Mouse (Mus musculus): ENCODE data around the gene Prcp. TPM values are rescaled to one million over a fixed set of nuclear protein-coding genes. Genes with fewer than 3 reads are reported as not detected.

The Prcp gene
- polyA plus RNA-seq (2015; fragmentation: Nextera tagmentation; extraction: Ambion mirVana), result 23.9 and 24.7 TPM in 2 replicates

DNA sequence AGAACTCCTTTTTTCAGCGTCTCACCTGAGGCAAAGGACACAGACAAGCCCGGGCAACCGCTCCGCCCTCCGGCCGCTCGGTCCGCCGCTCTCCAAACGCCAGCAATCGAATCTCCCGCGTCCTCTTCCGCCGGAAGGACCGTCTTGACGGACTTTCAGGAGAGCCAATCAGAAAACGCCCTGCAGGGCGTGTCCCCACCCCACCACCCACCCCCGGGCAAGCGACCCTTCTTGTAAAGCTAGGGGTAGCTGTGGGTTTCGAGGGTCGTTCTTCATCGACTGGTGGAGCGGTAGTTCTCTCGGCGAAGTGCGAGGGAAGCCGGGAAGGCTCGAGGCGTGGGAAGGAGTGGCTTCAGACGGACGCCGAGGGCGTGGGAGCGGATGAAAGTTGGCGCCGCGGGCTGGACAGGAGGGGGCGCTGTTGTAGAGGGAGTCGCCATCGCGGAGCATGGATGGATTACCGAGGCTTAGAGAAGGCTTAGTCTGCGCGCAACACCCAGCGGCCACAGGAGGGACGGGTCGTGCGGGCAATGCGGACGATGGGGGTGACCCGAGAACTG is at the start of gene Prcp, which contains the start of gene Ddias:
Gene Prcp, plus strand, starts transcription at position 355 of the 560 bp plus-strand sequence.
Gene Ddias, minus strand, starts transcription at position 132 of the 560 bp plus-strand sequence.
- H3K27ac ChIP-seq, result peak within 1 kb of the TSS; percentile 99
- no peaks in the 10 kb centered on the region for H3K36me3 ChIP-seq
- H3K27me3 ChIP-seq (replicated peaks), result no peaks in the 10 kb centered on the region
- peak; percentile 80 for ATAC-seq (ENCODE audit: insufficient read depth, low FRiP score, low read depth)
- H3K4me1 ChIP-seq, result peaks cover 12% of the 10 kb centered on the region
- H3K4me3 ChIP-seq (replicated peaks), result peak within 1 kb of the TSS; percentile 71
- H3K9me3 ChIP-seq, result no peaks in the 10 kb centered on the region
- H3K4me2 ChIP-seq, result peak within 1 kb of the TSS; percentile 77
- H3K9ac ChIP-seq, result peak within 1 kb of the TSS; percentile 51
- WGBS, result under 1% methylated on average over 53 of the region's 53 CpGs

DNA sequence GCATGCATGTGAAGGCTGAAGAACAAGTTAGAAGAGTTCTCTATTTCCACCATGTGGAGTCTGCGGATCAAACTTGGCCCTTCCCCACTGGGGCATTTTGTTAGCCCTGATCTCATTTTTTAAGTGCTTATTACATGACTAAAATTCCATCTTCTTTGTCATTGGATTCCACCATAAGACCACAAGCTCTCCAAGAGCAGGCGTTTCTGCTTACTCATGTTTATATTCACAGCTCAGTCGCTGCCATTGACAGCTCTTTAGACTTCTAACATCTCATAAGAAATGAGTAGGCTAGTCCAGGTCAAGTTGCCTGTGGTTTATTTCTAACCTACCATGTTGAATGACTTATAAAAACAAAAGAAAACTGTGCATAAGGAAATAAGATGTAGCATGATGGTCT is 48.0 kb upstream of the Prcp start:
- H3K4me3 ChIP-seq (replicated peaks), result no peak overlapping the region
- H3K27me3 ChIP-seq (replicated peaks), result no peaks in the 10 kb centered on the region
- peaks cover 11% of the 10 kb centered on the region; the same call in 1 of the 2 replicates for H3K4me1 ChIP-seq
- H3K9ac ChIP-seq, result no peak overlapping the region
- no peaks in the 10 kb centered on the region for H3K9me3 ChIP-seq
- no peak for ATAC-seq (ENCODE audit: insufficient read depth, low FRiP score, low read depth)
- 62% methylated on average over 3 of the region's 3 CpGs for WGBS
- no peaks in the 10 kb centered on the region for H3K36me3 ChIP-seq
- H3K27ac ChIP-seq, result no peak overlapping the region
- no peak overlapping the region for H3K4me2 ChIP-seq

DNA sequence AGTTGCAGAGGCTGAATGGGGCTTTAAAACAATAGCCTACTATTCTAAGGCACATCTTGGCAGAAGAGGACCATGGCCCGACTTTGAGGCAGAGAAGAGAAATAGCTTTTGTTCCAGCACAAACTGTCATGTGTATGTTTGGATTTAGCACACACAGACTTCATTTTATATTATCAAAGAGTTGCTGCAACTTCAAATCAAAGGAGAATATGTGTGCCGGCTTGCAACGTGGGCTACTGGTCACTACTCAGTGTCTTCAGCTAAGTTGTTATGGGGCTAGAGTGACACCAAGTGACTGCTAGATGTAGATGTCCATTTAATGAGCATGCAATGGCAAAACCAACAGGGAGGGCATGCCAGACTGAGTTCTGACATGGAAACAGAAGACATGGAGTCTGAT is 46.3 kb upstream of the Prcp start:
- Histone ChIP-seq H3K4me1 (peaks cover 5% of the 10 kb centered on the region; the same call in 1 of the 2 replicates), H3K4me2 (no peak overlapping the region), H3K4me3 (replicated peaks) (no peak overlapping the region), H3K9ac (no peak overlapping the region), H3K27ac (no peak overlapping the region), H3K9me3 (no peaks in the 10 kb centered on the region), H3K27me3 (replicated peaks) (no peaks in the 10 kb centered on the region), H3K36me3 (no peaks in the 10 kb centered on the region)
- no peak for ATAC-seq (ENCODE audit: insufficient read depth, low FRiP score, low read depth)
- WGBS, result 51% methylated on average over 3 of the region's 3 CpGs

DNA sequence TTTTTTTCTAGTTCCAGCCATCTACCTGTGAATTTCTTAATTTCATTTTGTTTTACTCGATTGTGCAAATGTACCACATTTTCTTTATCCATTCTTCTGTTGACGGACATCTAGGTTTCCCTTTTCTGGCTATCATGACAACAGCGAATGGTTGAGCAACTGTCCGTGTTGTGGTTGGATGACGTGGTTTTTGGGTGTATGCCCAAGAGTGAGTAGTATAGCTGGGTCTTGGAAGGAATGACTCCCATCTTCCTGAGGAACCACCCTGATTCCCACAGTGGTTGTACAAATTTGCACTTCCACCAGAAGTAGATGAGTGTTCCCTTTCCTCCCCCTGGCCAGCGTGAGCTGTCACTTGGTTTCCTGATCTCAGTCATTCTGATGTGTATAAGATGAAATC is 41.9 kb upstream of the Prcp start:
- 88% methylated on average over 6 of the region's 6 CpGs for WGBS
- Histone ChIP-seq H3K4me1 (no peaks in the 10 kb centered on the region), H3K4me3 (replicated peaks) (no peak overlapping the region), H3K36me3 (no peaks in the 10 kb centered on the region), H3K9ac (no peak overlapping the region), H3K27me3 (replicated peaks) (no peaks in the 10 kb centered on the region), H3K9me3 (no peaks in the 10 kb centered on the region), H3K4me2 (no peak overlapping the region), H3K27ac (no peak overlapping the region)
- no peak for ATAC-seq (ENCODE audit: insufficient read depth, low FRiP score, low read depth)

DNA sequence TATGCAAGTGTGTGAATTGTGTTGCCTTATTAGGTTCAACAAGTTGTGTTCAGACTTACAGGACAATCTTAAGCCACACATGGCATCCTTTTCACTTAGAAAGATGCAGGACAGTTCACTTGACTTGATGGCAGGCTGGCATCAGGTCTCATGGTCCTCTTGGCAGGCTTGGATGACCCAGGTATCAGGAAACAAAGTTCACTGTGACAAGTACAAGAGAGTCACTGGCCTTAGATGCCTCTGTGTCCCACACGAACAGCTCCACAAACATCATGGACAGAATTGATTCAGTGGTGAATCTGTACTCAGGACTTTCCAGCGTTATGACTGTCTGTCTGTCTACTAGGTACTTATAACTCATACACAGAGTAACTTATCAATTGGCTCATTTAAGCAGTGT is 39.9 kb upstream of the Prcp start:
- H3K4me3 ChIP-seq (replicated peaks), result no peak overlapping the region
- no peaks in the 10 kb centered on the region for H3K4me1 ChIP-seq
- H3K27me3 ChIP-seq (replicated peaks), result no peaks in the 10 kb centered on the region
- no peaks in the 10 kb centered on the region for H3K36me3 ChIP-seq
- H3K9ac ChIP-seq, result no peak overlapping the region
- no peak overlapping the region for H3K27ac ChIP-seq
- 81% methylated on average over 2 of the region's 2 CpGs for WGBS
- H3K9me3 ChIP-seq, result no peaks in the 10 kb centered on the region
- H3K4me2 ChIP-seq, result no peak overlapping the region
- ATAC-seq (ENCODE audit: insufficient read depth, low FRiP score, low read depth), result no peak

DNA sequence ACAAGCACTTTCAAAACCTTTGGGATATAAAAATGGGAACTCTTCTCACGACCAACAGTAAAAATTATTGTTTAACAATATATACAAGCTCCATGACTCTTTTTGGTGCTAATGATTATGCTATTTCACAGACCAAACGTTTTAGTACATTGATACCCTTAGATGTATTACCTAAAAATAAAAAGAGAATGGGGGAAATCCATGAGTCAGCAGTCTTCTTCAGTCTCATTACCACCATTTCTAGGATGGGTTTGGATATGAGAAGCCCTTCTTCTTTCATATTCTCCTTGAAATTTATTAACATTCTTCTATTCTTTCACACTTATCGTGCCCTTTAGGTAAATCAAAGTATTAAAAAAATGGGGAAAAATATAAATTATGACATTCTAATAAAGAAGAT is 37.8 kb upstream of the Prcp start:
- Histone ChIP-seq H3K9ac (no peak overlapping the region), H3K4me3 (replicated peaks) (no peak overlapping the region), H3K9me3 (no peaks in the 10 kb centered on the region), H3K27ac (no peak overlapping the region), H3K4me1 (no peaks in the 10 kb centered on the region), H3K36me3 (no peaks in the 10 kb centered on the region), H3K4me2 (no peak overlapping the region), H3K27me3 (replicated peaks) (no peaks in the 10 kb centered on the region)
- WGBS, result 71% methylated on average over 3 of the region's 3 CpGs
- ATAC-seq (ENCODE audit: insufficient read depth, low FRiP score, low read depth), result no peak

DNA sequence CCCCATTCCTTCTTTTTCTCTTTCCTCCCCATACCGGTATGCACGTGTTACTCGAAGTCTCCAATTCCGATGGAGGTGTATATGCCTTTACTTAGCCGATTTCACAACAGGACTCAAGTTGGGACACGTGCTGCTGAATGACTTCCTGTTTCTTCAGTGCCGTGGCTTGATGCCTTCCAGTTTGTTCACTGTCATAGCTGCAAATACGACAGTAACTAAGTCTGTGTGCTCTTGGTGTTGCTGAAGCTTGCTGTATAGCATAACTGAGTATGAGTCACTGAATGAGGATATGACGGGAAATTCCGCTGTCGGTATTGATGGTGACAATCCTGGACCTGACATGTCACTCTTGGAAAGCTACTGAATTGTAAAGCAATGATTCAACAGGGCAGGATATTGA is 37.0 kb upstream of the Prcp start:
- H3K4me2 ChIP-seq, result no peak overlapping the region
- H3K4me3 ChIP-seq (replicated peaks), result no peak overlapping the region
- no peaks in the 10 kb centered on the region for H3K27me3 ChIP-seq (replicated peaks)
- H3K27ac ChIP-seq, result no peak overlapping the region
- H3K4me1 ChIP-seq, result no peaks in the 10 kb centered on the region
- WGBS, result 75% methylated on average over 11 of the region's 11 CpGs
- no peaks in the 10 kb centered on the region for H3K9me3 ChIP-seq
- ATAC-seq (ENCODE audit: insufficient read depth, low FRiP score, low read depth), result no peak
- H3K9ac ChIP-seq, result no peak overlapping the region
- H3K36me3 ChIP-seq, result no peaks in the 10 kb centered on the region

DNA sequence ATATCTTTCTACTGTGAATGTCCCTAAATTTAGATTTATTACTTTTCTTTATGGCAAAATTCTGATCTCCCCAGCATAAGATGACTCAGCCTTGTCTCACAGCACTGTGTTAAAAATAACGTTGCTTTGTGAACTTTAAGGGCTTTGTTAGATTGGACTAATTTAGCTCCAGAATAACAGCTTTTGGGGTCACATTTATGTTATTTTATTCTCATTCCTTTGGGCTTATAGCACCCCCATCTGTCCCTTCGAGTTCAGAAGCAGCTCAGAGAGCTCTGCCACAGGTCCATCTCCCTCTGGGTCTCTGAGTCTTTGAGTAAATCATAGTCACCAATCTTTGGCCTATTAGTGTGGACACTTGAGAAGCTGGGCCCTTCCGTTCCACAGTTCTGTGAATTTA is 36.4 kb upstream of the Prcp start:
- no peak overlapping the region for H3K27ac ChIP-seq
- H3K36me3 ChIP-seq, result no peaks in the 10 kb centered on the region
- no peak overlapping the region for H3K4me3 ChIP-seq (replicated peaks)
- H3K4me1 ChIP-seq, result no peaks in the 10 kb centered on the region
- WGBS, result 51% methylated on average over 3 of the region's 3 CpGs
- no peak overlapping the region for H3K9ac ChIP-seq
- no peak overlapping the region for H3K4me2 ChIP-seq
- ATAC-seq (ENCODE audit: insufficient read depth, low FRiP score, low read depth), result no peak
- no peaks in the 10 kb centered on the region for H3K27me3 ChIP-seq (replicated peaks)
- no peaks in the 10 kb centered on the region for H3K9me3 ChIP-seq

DNA sequence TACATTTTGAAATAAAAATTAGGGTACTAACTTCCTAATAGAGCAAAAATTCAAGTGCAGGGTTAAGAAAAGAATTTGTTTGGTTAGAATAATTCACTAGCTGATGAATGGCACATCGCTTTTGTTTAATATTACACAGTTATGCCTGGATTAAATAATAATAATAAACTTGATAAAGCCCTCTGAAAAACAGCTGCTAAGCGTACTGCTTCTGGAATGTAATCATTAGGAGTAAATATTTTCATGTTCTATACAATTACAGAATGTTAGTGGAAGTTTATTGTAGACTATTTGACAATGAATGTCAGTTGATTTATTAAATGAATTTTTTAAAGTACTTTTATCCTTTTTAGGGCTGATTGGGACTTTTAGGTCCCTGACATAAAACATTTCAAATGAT is 32.0 kb upstream of the Prcp start:
- Histone ChIP-seq H3K27me3 (replicated peaks) (no peaks in the 10 kb centered on the region), H3K4me2 (no peak overlapping the region), H3K9me3 (no peaks in the 10 kb centered on the region), H3K27ac (peak overlapping the region; percentile 26; the same call in 1 of the 2 replicates), H3K36me3 (no peaks in the 10 kb centered on the region), H3K4me1 (no peaks in the 10 kb centered on the region), H3K9ac (no peak overlapping the region), H3K4me3 (replicated peaks) (no peak overlapping the region)
- 39% methylated on average over 2 of the region's 2 CpGs for WGBS
- ATAC-seq (ENCODE audit: insufficient read depth, low FRiP score, low read depth), result no peak

DNA sequence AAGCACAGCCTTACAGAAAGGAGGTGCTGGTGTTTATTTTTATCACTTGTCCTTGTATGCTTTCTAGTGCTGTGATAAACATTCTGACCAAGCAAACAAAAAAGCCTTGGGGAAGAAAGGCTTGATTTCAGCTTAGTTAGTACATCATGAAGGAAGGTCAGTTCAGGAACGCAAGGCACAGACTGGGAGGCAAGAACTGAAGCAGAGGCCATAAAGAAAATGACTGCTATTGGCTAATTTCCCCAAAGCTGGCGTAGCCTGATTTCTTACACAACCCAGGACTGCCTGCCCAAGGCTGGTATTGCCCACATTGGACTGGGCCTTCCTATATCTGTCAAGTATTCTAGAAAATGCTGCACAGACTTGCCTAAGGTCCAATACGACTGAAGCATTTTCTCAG is 26.0 kb upstream of the Prcp start:
- ATAC-seq (ENCODE audit: insufficient read depth, low FRiP score, low read depth), result no peak
- Histone ChIP-seq H3K27me3 (replicated peaks) (no peaks in the 10 kb centered on the region), H3K9ac (no peak overlapping the region), H3K4me2 (no peak overlapping the region), H3K36me3 (no peaks in the 10 kb centered on the region), H3K27ac (no peak overlapping the region), H3K4me3 (replicated peaks) (no peak overlapping the region), H3K4me1 (no peaks in the 10 kb centered on the region), H3K9me3 (no peaks in the 10 kb centered on the region)
- 90% methylated on average over 3 of the region's 3 CpGs for WGBS

DNA sequence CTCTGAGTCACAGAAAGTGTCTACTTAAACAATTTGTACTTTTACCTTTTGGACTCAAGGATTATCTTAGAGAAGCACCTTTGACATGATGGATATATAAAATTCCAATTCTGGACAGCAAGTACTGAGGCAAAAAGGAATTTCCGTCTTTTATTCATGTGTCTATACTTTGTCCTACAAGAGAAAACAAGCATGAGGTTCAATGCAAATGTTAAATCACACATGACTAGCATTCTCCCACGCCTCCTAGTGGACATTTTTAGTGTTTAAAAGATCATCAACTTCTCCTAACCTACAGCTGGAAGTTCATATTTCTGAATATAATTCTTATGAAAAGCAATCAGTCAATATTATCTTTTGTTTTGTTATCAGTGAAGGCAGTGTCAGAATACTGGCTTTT is 7.7 kb upstream of the Prcp start:
- WGBS, result 26% methylated on average over 2 of the region's 2 CpGs
- no peak overlapping the region for H3K27ac ChIP-seq
- no peak for ATAC-seq (ENCODE audit: insufficient read depth, low FRiP score, low read depth)
- H3K27me3 ChIP-seq (replicated peaks), result no peaks in the 10 kb centered on the region
- H3K36me3 ChIP-seq, result peaks cover 3% of the 10 kb centered on the region; the same call in 1 of the 2 replicates
- H3K9me3 ChIP-seq, result no peaks in the 10 kb centered on the region
- no peak overlapping the region for H3K4me3 ChIP-seq (replicated peaks)
- no peaks in the 10 kb centered on the region for H3K4me1 ChIP-seq
- no peak overlapping the region for H3K4me2 ChIP-seq
- no peak overlapping the region for H3K9ac ChIP-seq

DNA sequence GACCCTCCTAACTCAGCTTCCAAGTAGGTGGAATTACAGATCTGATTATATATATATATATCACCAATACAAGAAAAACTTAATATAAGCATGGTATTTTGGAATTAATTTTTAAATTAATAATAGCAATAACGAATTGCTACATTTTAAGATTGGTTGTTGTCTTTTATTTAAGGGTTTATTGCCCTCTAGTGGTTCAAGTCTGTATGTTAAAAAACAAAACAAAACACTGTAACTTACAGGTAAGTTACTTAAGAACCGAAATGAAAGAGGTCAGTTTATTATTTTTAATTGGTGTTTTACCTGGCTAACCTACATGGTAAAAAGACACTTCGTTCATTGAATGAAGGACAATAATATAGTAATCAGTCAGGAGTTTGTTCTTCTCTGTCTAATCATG is 4.1 kb upstream of the Prcp start:
- Histone ChIP-seq H3K27me3 (replicated peaks) (no peaks in the 10 kb centered on the region), H3K27ac (no peak overlapping the region), H3K4me2 (no peak overlapping the region), H3K9ac (no peak overlapping the region), H3K4me3 (replicated peaks) (no peak overlapping the region), H3K36me3 (peaks cover 3% of the 10 kb centered on the region; the same call in 1 of the 2 replicates), H3K9me3 (no peaks in the 10 kb centered on the region), H3K4me1 (peaks cover 5% of the 10 kb centered on the region; the same call in 1 of the 2 replicates)
- 63% methylated on average over 3 of the region's 3 CpGs for WGBS
- no peak for ATAC-seq (ENCODE audit: insufficient read depth, low FRiP score, low read depth)

DNA sequence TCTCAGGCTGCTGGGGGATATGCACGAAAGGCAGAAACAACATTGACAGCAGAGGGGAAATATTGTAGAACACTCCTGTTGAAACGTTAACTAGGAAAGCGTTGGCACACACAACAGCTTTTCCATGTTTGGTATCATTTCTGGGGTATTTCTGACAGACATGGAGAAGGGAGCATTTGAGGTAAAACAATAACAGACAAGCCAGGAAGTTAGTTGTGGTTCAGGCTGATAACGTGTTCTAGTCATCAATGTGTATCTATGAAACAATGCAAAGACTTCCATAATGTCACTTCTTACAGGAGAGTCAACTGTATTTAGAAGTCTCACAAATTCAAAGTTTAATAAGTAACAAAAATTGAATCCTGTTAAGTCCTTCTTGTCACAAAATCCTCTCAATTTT is 2.7 kb upstream of the Prcp start:
- Histone ChIP-seq H3K4me3 (replicated peaks) (no peak overlapping the region), H3K36me3 (peaks cover 3% of the 10 kb centered on the region; the same call in 1 of the 2 replicates), H3K9ac (no peak overlapping the region), H3K4me1 (peaks cover 12% of the 10 kb centered on the region), H3K27ac (no peak overlapping the region), H3K9me3 (no peaks in the 10 kb centered on the region), H3K4me2 (no peak overlapping the region), H3K27me3 (replicated peaks) (no peaks in the 10 kb centered on the region)
- no peak for ATAC-seq (ENCODE audit: insufficient read depth, low FRiP score, low read depth)
- WGBS, result 85% methylated on average over 4 of the region's 4 CpGs

Measured in stomach, embryonic 15.5 days (tissue).